Mouse (Mus musculus): ENCODE measurements at regions not wholly inside any gene's neighbourhood (a gene's known extent, or its start where the extent isn't known, plus 50 kb on each side); places are given as distances from the start of the nearest gene placed in this dataset.
A peak's percentile ranks its signal among the peaks of the same experiment; 100 is the strongest.

GRCm38 (mm10) chr1:144452141-144452540 lies 115.3 kb downstream of the Rgs21 start:
- H3K27me3 ChIP-seq (ENCODE audit: insufficient read depth, low read length) = no peaks in the 10 kb centered on the region
- ATAC-seq (ENCODE audit: low FRiP score, low TSS enrichment) = no peak
- no peaks in the 10 kb centered on the region for H3K4me1 ChIP-seq (ENCODE audit: insufficient read depth, low read length)
- no peaks in the 10 kb centered on the region for H3K36me3 ChIP-seq (ENCODE audit: insufficient read depth, low read length)
- 56% methylated on average over 1 of the region's 1 CpGs for WGBS
- H3K4me2 ChIP-seq (replicated peaks; ENCODE audit: low read depth, low read length) = no peak overlapping the region
- H3K27ac ChIP-seq (ENCODE audit: low read length) = no peak overlapping the region
- no peak overlapping the region for H3K4me3 ChIP-seq (ENCODE audit: low read length)
- H3K9me3 ChIP-seq (ENCODE audit: low read length) = no peaks in the 10 kb centered on the region
- no peak overlapping the region for H3K9ac ChIP-seq (replicated peaks; ENCODE audit: low read length)

GRCm38 (mm10) chr1:144451731-144452130 lies 115.7 kb downstream of the Rgs21 start:
- no peaks in the 10 kb centered on the region for H3K27me3 ChIP-seq (ENCODE audit: insufficient read depth, low read length)
- no peak overlapping the region for H3K4me2 ChIP-seq (replicated peaks; ENCODE audit: low read depth, low read length)
- no peak overlapping the region for H3K9ac ChIP-seq (replicated peaks; ENCODE audit: low read length)
- no peak for ATAC-seq (ENCODE audit: low FRiP score, low TSS enrichment)
- 65% methylated on average over 1 of the region's 1 CpGs for WGBS
- no peaks in the 10 kb centered on the region for H3K9me3 ChIP-seq (ENCODE audit: low read length)
- no peaks in the 10 kb centered on the region for H3K4me1 ChIP-seq (ENCODE audit: insufficient read depth, low read length)
- no peak overlapping the region for H3K4me3 ChIP-seq (ENCODE audit: low read length)
- no peaks in the 10 kb centered on the region for H3K36me3 ChIP-seq (ENCODE audit: insufficient read depth, low read length)
- no peak overlapping the region for H3K27ac ChIP-seq (ENCODE audit: low read length)

- Histone ChIP-seq H3K4me1 (ENCODE audit: insufficient read depth, low read length) (no peaks in the 10 kb centered on the region), H3K27me3 (ENCODE audit: insufficient read depth, low read length) (no peaks in the 10 kb centered on the region), H3K4me3 (ENCODE audit: low read length) (no peak overlapping the region), H3K4me2 (replicated peaks; ENCODE audit: low read depth, low read length) (no peak overlapping the region), H3K9me3 (ENCODE audit: low read length) (no peaks in the 10 kb centered on the region), H3K9ac (replicated peaks; ENCODE audit: low read length) (no peak overlapping the region), H3K27ac (ENCODE audit: low read length) (no peak overlapping the region), H3K36me3 (ENCODE audit: insufficient read depth, low read length) (no peaks in the 10 kb centered on the region)
- no peak for ATAC-seq (ENCODE audit: low FRiP score, low TSS enrichment)
- WGBS = 76% methylated on average over 2 of the region's 2 CpGs
These were observed 130.8 kb downstream of the Rgs21 start for GRCm38 (mm10) chr1:144436617-144437016.

GRCm38 (mm10) chr1:144432816-144433215 lies 134.7 kb downstream of the Rgs21 start:
- ATAC-seq (ENCODE audit: low FRiP score, low TSS enrichment) = no peak

GRCm38 (mm10) chr1:144431535-144432276 lies 135.8 kb downstream of the Rgs21 start:
- WGBS = 87% methylated on average over 5 of the region's 5 CpGs
- no peaks in the 10 kb centered on the region for H3K27me3 ChIP-seq (ENCODE audit: insufficient read depth, low read length)
- H3K36me3 ChIP-seq (ENCODE audit: insufficient read depth, low read length) = no peaks in the 10 kb centered on the region
- no peaks in the 10 kb centered on the region for H3K4me1 ChIP-seq (ENCODE audit: insufficient read depth, low read length)
- ATAC-seq (ENCODE audit: low FRiP score, low TSS enrichment) = no peak
- H3K9me3 ChIP-seq (ENCODE audit: low read length) = no peaks in the 10 kb centered on the region
- H3K9ac ChIP-seq (replicated peaks; ENCODE audit: low read length) = no peak overlapping the region
- H3K4me2 ChIP-seq (replicated peaks; ENCODE audit: low read depth, low read length) = no peak overlapping the region
- H3K27ac ChIP-seq (ENCODE audit: low read length) = no peak overlapping the region
- no peak overlapping the region for H3K4me3 ChIP-seq (ENCODE audit: low read length)

More at GRCm38 (mm10) chr1:144432816-144433215, 134.7 kb downstream of the Rgs21 start:
- no peak overlapping the region for H3K4me3 ChIP-seq (ENCODE audit: low read length)
- H3K27ac ChIP-seq (ENCODE audit: low read length) = no peak overlapping the region
- no peak overlapping the region for H3K9ac ChIP-seq (replicated peaks; ENCODE audit: low read length)
- no peaks in the 10 kb centered on the region for H3K9me3 ChIP-seq (ENCODE audit: low read length)
- H3K27me3 ChIP-seq (ENCODE audit: insufficient read depth, low read length) = no peaks in the 10 kb centered on the region
- 89% methylated on average over 2 of the region's 2 CpGs for WGBS
- H3K36me3 ChIP-seq (ENCODE audit: insufficient read depth, low read length) = no peaks in the 10 kb centered on the region
- H3K4me2 ChIP-seq (replicated peaks; ENCODE audit: low read depth, low read length) = no peak overlapping the region
- H3K4me1 ChIP-seq (ENCODE audit: insufficient read depth, low read length) = no peaks in the 10 kb centered on the region

GRCm38 (mm10) chr1:144421374-144421773 lies 146.1 kb downstream of the Rgs21 start:
- no peak overlapping the region for H3K4me2 ChIP-seq (replicated peaks; ENCODE audit: low read depth, low read length)
- no peak for ATAC-seq (ENCODE audit: low FRiP score, low TSS enrichment)
- no peak overlapping the region for H3K4me3 ChIP-seq (ENCODE audit: low read length)
- H3K9ac ChIP-seq (replicated peaks; ENCODE audit: low read length) = no peak overlapping the region
- H3K4me1 ChIP-seq (ENCODE audit: insufficient read depth, low read length) = no peaks in the 10 kb centered on the region
- 85% methylated on average over 2 of the region's 2 CpGs for WGBS
- no peaks in the 10 kb centered on the region for H3K9me3 ChIP-seq (ENCODE audit: low read length)
- H3K27ac ChIP-seq (ENCODE audit: low read length) = no peak overlapping the region
- H3K36me3 ChIP-seq (ENCODE audit: insufficient read depth, low read length) = no peaks in the 10 kb centered on the region
- H3K27me3 ChIP-seq (ENCODE audit: insufficient read depth, low read length) = no peaks in the 10 kb centered on the region

- peak; percentile 91 for ATAC-seq (ENCODE audit: low FRiP score, low TSS enrichment)
- WGBS = 33% methylated on average over 14 of the region's 15 CpGs
- H3K4me1 ChIP-seq (ENCODE audit: insufficient read depth, low read length) = no peaks in the 10 kb centered on the region
- no peak overlapping the region for H3K27ac ChIP-seq (ENCODE audit: low read length)
- no peak overlapping the region for H3K4me3 ChIP-seq (ENCODE audit: low read length)
- H3K9ac ChIP-seq (replicated peaks; ENCODE audit: low read length) = no peak overlapping the region
- H3K36me3 ChIP-seq (ENCODE audit: insufficient read depth, low read length) = no peaks in the 10 kb centered on the region
- H3K9me3 ChIP-seq (ENCODE audit: low read length) = no peaks in the 10 kb centered on the region
- H3K4me2 ChIP-seq (replicated peaks; ENCODE audit: low read depth, low read length) = no peak overlapping the region
- H3K27me3 ChIP-seq (ENCODE audit: insufficient read depth, low read length) = no peaks in the 10 kb centered on the region
These were observed 157.6 kb upstream of the Rgs1 start for GRCm38 (mm10) chr1:144406387-144407383.

- no peaks in the 10 kb centered on the region for H3K4me1 ChIP-seq (ENCODE audit: insufficient read depth, low read length)
These were observed 156.7 kb upstream of the Rgs1 start for GRCm38 (mm10) chr1:144405724-144406123.

GRCm38 (mm10) chr1:144405031-144405430 lies 156.0 kb upstream of the Rgs1 start:
- Histone ChIP-seq H3K4me3 (ENCODE audit: low read length) (no peak overlapping the region), H3K4me2 (replicated peaks; ENCODE audit: low read depth, low read length) (no peak overlapping the region), H3K27ac (ENCODE audit: low read length) (no peak overlapping the region), H3K4me1 (ENCODE audit: insufficient read depth, low read length) (no peaks in the 10 kb centered on the region), H3K9me3 (ENCODE audit: low read length) (no peaks in the 10 kb centered on the region), H3K36me3 (ENCODE audit: insufficient read depth, low read length) (no peaks in the 10 kb centered on the region), H3K27me3 (ENCODE audit: insufficient read depth, low read length) (no peaks in the 10 kb centered on the region), H3K9ac (replicated peaks; ENCODE audit: low read length) (no peak overlapping the region)
- ATAC-seq (ENCODE audit: low FRiP score, low TSS enrichment) = no peak
- WGBS = 78% methylated on average over 3 of the region's 3 CpGs

More at GRCm38 (mm10) chr1:144405724-144406123, 156.7 kb upstream of the Rgs1 start:
- no peak overlapping the region for H3K4me2 ChIP-seq (replicated peaks; ENCODE audit: low read depth, low read length)
- ATAC-seq (ENCODE audit: low FRiP score, low TSS enrichment) = no peak
- H3K9me3 ChIP-seq (ENCODE audit: low read length) = no peaks in the 10 kb centered on the region
- no peak overlapping the region for H3K9ac ChIP-seq (replicated peaks; ENCODE audit: low read length)
- H3K27ac ChIP-seq (ENCODE audit: low read length) = no peak overlapping the region
- no peaks in the 10 kb centered on the region for H3K27me3 ChIP-seq (ENCODE audit: insufficient read depth, low read length)
- H3K4me3 ChIP-seq (ENCODE audit: low read length) = no peak overlapping the region
- no peaks in the 10 kb centered on the region for H3K36me3 ChIP-seq (ENCODE audit: insufficient read depth, low read length)

Measured in kidney, embryonic 16.5 days (tissue).